Mouse (Mus musculus) forebrain, postnatal 0 days (tissue): ENCODE data around the gene Inpp4a. TPM values are rescaled to one million over a fixed set of nuclear protein-coding genes. Genes with fewer than 3 reads are reported as not detected.

ENCODE experiments used
- ATAC-seq: fragments of 200-750 bp; cut with Nextera tagmentation; 2 replicates; pipeline ENCODE4 v1.8.0; 2017; ENCODE audit warnings: mild to moderate bottlenecking, moderate library complexity
- DNase-seq: peaks from one replicate; pipeline ENCODE4 v3.0.0-alpha.2; 2015
- H3K27ac ChIP-seq: fragments of 300-500 bp; sonication (generic); 2 replicates; pipeline ENCODE4 v1.5.1; 2014; ENCODE audit warnings: low read depth, mild to moderate bottlenecking, antibody characterized with exemption, low read length, moderate library complexity, mixed read lengths
- H3K27me3 ChIP-seq: fragments of 300-500 bp; sonication (generic); 2 replicates; pipeline ENCODE4 v1.6.1; 2014; ENCODE audit warnings: mild to moderate bottlenecking, low read length, mixed read lengths; ENCODE audit not compliant: insufficient read depth
- H3K36me3 ChIP-seq: fragments of 300-500 bp; sonication (generic); 2 replicates; pipeline ENCODE4 v1.6.1; 2014; ENCODE audit warnings: mild to moderate bottlenecking, moderate library complexity; ENCODE audit not compliant: insufficient read depth
- H3K4me1 ChIP-seq: fragments of 300-500 bp; sonication (generic); 2 replicates; pipeline ENCODE4 v1.6.1; 2014; ENCODE audit warnings: antibody characterized with exemption; ENCODE audit not compliant: insufficient read depth
- H3K4me2 ChIP-seq: fragments of 300-500 bp; sonication (generic); 2 replicates; pipeline ENCODE4 v1.6.1; 2014; ENCODE audit warnings: low read depth, mild to moderate bottlenecking, moderate library complexity
- H3K4me3 ChIP-seq: fragments of 300-500 bp; sonication (generic); 2 replicates; pipeline ENCODE4 v1.5.1; 2014; ENCODE audit warnings: low read depth, low read length, mixed read lengths
- H3K9ac ChIP-seq: fragments of 300-500 bp; sonication (generic); 2 replicates; pipeline ENCODE4 v1.6.1; 2014; ENCODE audit warnings: mild to moderate bottlenecking
- H3K9me3 ChIP-seq: fragments of 300-500 bp; sonication (generic); 2 replicates; pipeline ENCODE4 v1.6.1; 2016; ENCODE audit warnings: low read length
- CTCF ChIP-seq: sonication (generic); IDR thresholded peaks from 2 replicates; pipeline ENCODE4 v1.5.1; 2016; ENCODE audit warnings: antibody characterized with exemption, control low read depth, low read depth
- WGBS: fragments of 180-500 bp; shearing (Covaris S2); extraction: QIAGEN DNeasy Blood & Tissue Kit; methylation state at CpG from one replicate; pipeline ENCODE4 v1.1.7; 2014; 5-methylcytosine and 5-hydroxymethylcytosine counted together
- polyA plus RNA-seq: library from polyadenylated mRNA; unstranded; fragments of >200 nt; fragmentation: Nextera tagmentation; extraction: Ambion mirVana; gene quantifications from 2 replicates; pipeline ENCODE4 v1.2.1, GENCODE M21; 2015
- total RNA-seq: library from RNA; depleted of rRNA; stranded (reverse); fragments of >200 nt; gene quantifications from 2 replicates; pipeline ENCODE4 v1.2.3, GENCODE M21; 2014

Gene Inpp4a
- total and polyA plus RNA-seq, 2 experiments from 2014 or later = 41.2 to 72.1 TPM

- no peak for TF ChIP-seq CTCF
- peak; percentile 64 for ATAC-seq
- 81% methylated on average over 10 of the region's 10 CpGs for WGBS
Measured at GRCm38 (mm10) chr1:37362721-37363120, 63.1 kb downstream of the Inpp4a start.

GRCm38 (mm10) chr1:37368125-37368524 lies 68.5 kb downstream of the Inpp4a start:
- TF ChIP-seq CTCF = no peak
- H3K27me3 ChIP-seq = no peaks in the 10 kb centered on the region
- no peak for DNase-seq
- no peak overlapping the region for H3K4me3 ChIP-seq
- no peaks in the 10 kb centered on the region for H3K4me1 ChIP-seq
- no peak overlapping the region for H3K9ac ChIP-seq
- no peak overlapping the region for H3K27ac ChIP-seq
- no peaks in the 10 kb centered on the region for H3K9me3 ChIP-seq
- H3K36me3 ChIP-seq = peaks cover 62% of the 10 kb centered on the region
- 90% methylated on average over 10 of the region's 10 CpGs for WGBS
- no peak for ATAC-seq
- H3K4me2 ChIP-seq = no peak overlapping the region

More at GRCm38 (mm10) chr1:37362721-37363120, 63.1 kb downstream of the Inpp4a start:
- Histone ChIP-seq H3K9ac (no peak overlapping the region), H3K36me3 (peaks cover 25% of the 10 kb centered on the region), H3K4me1 (no peaks in the 10 kb centered on the region), H3K27me3 (no peaks in the 10 kb centered on the region), H3K4me2 (no peak overlapping the region), H3K27ac (no peak overlapping the region; the same call in 1 of the 2 replicates), H3K4me3 (no peak overlapping the region), H3K9me3 (no peaks in the 10 kb centered on the region)
- no peak for DNase-seq

GRCm38 (mm10) chr1:37368768-37369385 lies 69.2 kb downstream of the Inpp4a start:
- H3K9ac ChIP-seq = no peak overlapping the region
- peaks cover 67% of the 10 kb centered on the region for H3K36me3 ChIP-seq
- no peaks in the 10 kb centered on the region for H3K9me3 ChIP-seq
- no peak for DNase-seq
- H3K4me3 ChIP-seq = no peak overlapping the region
- 93% methylated on average over 7 of the region's 7 CpGs for WGBS
- no peaks in the 10 kb centered on the region for H3K27me3 ChIP-seq
- no peak for TF ChIP-seq CTCF
- H3K27ac ChIP-seq = no peak overlapping the region
- ATAC-seq = no peak
- H3K4me2 ChIP-seq = no peak overlapping the region
- no peaks in the 10 kb centered on the region for H3K4me1 ChIP-seq

DNA sequence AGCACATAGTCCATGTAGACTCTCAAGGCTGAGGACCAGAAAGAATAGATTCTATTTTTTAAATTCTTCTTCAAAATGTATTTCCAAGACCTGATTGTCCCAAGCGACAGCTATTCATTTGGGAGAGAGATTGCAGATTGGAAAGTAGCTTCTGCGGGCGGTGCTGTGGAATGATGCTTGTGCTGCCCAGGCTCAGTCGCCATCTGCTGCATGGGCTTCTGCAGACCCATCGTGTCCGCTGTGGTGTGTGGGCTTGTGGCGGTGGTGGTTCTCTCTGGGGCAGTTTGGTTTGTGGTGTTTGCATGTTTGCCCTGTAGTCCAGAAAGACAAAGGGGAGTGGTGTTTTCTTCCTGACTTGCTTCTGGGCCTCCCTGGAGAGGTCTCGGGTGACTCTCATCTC lies 76.5 kb downstream of the Inpp4a start:
- no peak overlapping the region for H3K4me3 ChIP-seq
- WGBS = 93% methylated on average over 8 of the region's 8 CpGs
- no peak for TF ChIP-seq CTCF
- H3K27me3 ChIP-seq = no peaks in the 10 kb centered on the region
- no peak overlapping the region for H3K4me2 ChIP-seq
- DNase-seq (no peak), ATAC-seq (no peak)
- no peaks in the 10 kb centered on the region for H3K4me1 ChIP-seq
- no peaks in the 10 kb centered on the region for H3K9me3 ChIP-seq
- H3K9ac ChIP-seq = no peak overlapping the region
- H3K36me3 ChIP-seq = peaks cover 74% of the 10 kb centered on the region
- no peak overlapping the region for H3K27ac ChIP-seq

DNA sequence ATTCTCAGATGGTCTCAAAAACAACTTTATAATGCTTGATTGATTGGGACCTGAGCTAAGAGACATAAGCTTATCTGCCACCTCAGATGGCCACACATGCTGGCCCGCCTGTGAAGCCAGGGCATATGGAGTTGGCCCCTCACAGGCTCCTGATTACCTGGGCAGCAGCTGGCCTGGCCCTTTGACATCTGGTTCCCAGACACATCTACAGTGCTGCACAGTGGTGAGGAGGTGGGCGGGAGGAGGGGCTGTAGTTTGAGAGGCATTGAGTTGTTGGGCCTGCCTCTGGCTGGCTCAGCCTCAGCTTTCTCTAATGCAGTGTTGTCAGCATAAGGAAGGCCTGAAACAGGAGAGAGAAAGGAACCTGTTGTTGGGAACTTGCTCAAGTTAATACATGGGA lies 77.1 kb downstream of the Inpp4a start:
- Histone ChIP-seq H3K9ac (no peak overlapping the region), H3K4me1 (no peaks in the 10 kb centered on the region), H3K27ac (no peak overlapping the region), H3K4me3 (no peak overlapping the region), H3K4me2 (no peak overlapping the region), H3K9me3 (no peaks in the 10 kb centered on the region), H3K27me3 (no peaks in the 10 kb centered on the region), H3K36me3 (peaks cover 73% of the 10 kb centered on the region)
- ATAC-seq = no peak
- WGBS = 93% methylated on average over 2 of the region's 2 CpGs
- no peak for TF ChIP-seq CTCF
- DNase-seq = no peak

GRCm38 (mm10) chr1:37378095-37378494 lies 78.4 kb downstream of the Inpp4a start:
- Histone ChIP-seq H3K4me1 (no peaks in the 10 kb centered on the region), H3K27ac (no peak overlapping the region), H3K36me3 (peaks cover 68% of the 10 kb centered on the region), H3K4me3 (no peak overlapping the region), H3K9me3 (no peaks in the 10 kb centered on the region), H3K9ac (no peak overlapping the region), H3K4me2 (no peak overlapping the region), H3K27me3 (no peaks in the 10 kb centered on the region)
- 94% methylated on average over 5 of the region's 5 CpGs for WGBS
- TF ChIP-seq CTCF = no peak
- no peak for ATAC-seq
- no peak for DNase-seq

DNA sequence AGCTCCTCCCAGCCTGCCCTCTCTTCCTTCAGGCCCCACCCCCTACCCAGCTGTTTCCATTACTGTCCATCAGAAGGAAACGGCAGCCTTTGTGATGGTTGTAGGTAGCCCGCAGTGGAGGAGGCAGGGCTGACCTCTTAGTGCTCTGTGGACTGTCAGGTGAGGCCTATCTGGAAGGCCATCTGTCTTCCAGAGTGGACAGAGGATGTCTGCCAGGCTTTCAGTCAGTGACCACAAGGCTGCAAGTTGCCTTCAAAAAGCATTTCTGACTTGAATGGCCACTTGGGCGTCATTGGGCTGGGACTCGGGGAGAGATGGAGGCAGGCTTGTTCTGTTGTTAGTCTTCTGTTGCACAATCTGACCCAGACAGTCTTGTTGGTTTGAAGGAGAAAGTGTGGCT lies 79.9 kb downstream of the Inpp4a start:
- H3K36me3 ChIP-seq = peaks cover 63% of the 10 kb centered on the region
- H3K27me3 ChIP-seq = no peaks in the 10 kb centered on the region
- H3K9me3 ChIP-seq = no peaks in the 10 kb centered on the region
- ATAC-seq = no peak
- no peak overlapping the region for H3K9ac ChIP-seq
- TF ChIP-seq CTCF = no peak
- no peaks in the 10 kb centered on the region for H3K4me1 ChIP-seq
- WGBS = 76% methylated on average over 4 of the region's 4 CpGs
- no peak overlapping the region for H3K4me2 ChIP-seq
- DNase-seq = no peak
- H3K4me3 ChIP-seq = no peak overlapping the region
- H3K27ac ChIP-seq = no peak overlapping the region
